Mouse (Mus musculus): ENCODE results near the gene Micu1.

DNA sequence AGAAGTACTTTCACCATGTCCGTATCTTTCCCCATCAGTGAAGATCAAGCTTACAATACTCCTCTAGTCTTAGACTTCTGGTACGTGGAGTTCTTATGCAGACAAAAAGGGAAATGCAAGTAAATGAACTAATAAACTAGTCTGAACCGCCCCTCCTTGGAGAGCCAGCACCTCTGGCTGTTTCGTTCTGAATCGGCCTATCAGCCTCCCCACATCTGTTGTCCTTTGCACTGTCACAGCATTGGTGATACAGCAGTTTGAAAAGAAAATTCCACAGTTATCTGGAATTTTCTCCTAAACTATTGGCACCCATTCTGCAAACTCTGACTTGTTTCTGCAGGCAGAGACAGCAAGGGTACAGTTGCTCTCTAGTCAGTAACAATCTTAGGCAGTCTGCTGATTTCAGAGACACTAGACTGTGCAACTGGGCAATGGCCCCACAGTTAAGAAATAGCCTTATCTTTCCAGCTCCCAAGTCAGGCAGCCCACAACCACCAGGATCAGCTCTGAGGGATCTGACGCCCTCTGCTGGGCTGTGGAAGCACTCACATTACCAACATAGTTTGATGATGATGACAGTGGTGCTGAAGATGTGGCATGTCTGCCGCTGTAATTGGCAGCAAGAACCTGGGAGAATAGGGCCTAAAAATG, 112.4 kb downstream of the Micu1 start:
- peak; percentile 92 for TF ChIP-seq CTCF (IDR thresholded peaks at IDR 0.05; ENCODE audit: low read depth, low read length)
- no peak for TF ChIP-seq POLR2A (IDR thresholded peaks at IDR 0.05; ENCODE audit: insufficient read depth, low read length)

Measured in ES-Bruce4 (cell line).